Mouse (Mus musculus): Measurements from ENCODE around the gene Cdk17.

Gene Cdk17

DNA sequence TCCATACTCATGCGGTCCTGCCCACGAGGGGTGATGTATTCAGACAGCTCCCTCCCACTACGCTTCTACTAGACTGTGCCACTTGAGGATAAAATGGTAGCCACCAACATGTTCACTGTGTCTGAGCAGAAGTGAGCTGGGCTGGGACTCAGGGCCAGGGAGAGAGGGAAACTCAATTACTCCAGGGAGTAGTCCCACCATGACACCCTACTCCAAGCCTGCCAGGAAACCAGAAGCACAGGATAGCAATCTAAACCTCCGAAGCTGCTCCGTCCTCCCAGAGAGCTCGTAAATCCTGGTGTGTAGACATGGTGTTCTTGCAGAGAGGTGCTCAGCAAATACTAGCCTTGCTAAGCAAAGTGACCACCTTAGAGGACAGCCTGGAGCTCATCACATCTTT lies 92.5 kb downstream of the Cdk17 start:
- DNase-seq (ENCODE audit: extremely low read depth, low read depth, low spot score) = no peak

- no peak for DNase-seq (ENCODE audit: extremely low read depth, low read depth, low spot score)
Observed at GRCm38 (mm10) chr10:93255294-93255693, 94.6 kb downstream of the Cdk17 start.

- DNase-seq (ENCODE audit: extremely low read depth, low read depth, low spot score) = no peak
Observed at GRCm38 (mm10) chr10:93259826-93260225, 99.2 kb downstream of the Cdk17 start.

DNA sequence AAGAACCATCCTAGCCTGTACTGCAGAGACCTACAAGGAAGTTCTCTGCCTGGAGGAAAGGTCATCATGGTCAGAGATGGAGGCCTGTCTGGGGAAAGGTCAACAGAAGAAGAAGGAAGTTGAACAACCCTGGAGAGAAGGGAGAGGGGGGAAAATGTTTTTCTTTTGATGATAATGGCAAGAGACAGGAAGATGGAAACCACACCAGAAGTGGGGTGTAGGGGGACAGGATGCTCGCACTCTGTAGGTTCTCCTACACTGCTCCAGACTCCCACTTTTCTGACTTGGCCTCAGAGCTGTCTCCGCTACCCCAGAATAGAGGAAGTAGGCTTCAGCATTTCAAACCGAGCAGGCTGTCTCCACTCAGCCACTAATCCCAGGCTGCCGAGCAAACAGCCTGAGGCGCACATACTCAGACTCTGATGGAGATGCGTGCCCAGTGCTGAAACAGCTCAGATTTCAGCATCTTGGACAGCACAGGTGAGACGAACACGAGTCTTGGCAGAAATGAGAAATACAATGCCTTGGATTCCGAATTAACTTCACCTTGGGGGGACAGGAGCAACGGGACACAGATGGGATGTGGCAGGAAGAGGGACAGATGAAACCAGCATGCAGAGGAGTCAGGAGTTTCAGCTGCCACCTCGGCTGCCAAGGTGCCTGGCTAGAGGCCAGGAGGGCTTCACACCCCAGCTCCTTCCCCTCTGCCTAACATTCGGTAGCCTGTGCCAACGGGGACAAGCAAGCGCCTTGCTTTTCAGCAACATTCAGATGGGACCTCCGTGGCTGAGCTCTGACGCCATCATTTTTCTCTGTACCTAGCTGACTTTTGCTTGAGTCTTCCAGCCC lies 100.7 kb downstream of the Cdk17 start:
- no peak for DNase-seq (ENCODE audit: extremely low read depth, low read depth, low spot score)

GRCm38 (mm10) chr10:93261981-93262499 lies 101.4 kb downstream of the Cdk17 start:
- no peak for DNase-seq (ENCODE audit: extremely low read depth, low read depth, low spot score)

DNA sequence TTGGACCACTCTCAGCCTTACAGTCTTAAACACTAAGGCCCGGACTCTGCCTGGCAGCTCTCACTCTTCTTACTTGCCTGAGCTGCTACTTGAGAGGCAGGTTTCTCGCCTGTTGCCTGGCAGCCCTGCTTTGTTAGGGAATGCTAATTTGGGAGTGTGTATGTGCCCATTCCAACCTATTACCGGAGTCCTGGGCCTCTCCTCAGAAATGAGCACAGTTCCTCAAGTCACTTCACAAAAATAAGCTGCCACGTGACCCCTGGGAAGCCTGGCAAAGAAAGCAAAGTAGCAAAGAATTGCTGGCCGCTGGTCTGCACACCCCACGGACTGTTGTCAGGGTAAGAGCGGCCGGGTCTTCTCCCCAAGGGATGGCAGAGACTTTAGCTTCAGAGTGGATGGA lies 102.8 kb downstream of the Cdk17 start:
- no peak for DNase-seq (ENCODE audit: extremely low read depth, low read depth, low spot score)

DNA sequence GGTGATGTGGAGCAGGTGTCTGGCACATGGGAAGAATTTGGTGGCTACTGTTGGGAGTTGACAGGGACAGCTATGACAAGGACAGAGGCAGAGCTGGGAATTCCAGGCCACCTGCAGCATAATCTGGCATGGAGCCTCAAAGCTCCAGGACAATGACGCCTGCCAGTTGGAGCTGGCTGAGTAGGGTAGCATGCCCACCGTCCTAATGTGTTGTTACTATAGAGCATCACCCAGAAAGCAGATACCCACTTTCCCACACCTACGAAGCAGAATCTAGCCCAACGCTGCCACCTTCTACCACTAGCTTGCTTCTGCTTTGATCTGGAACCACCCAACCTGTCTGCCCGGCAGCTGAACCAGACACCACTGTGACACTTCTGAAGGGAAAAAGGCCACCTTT lies 103.3 kb downstream of the Cdk17 start:
- DNase-seq (ENCODE audit: extremely low read depth, low read depth, low spot score) = no peak

DNA sequence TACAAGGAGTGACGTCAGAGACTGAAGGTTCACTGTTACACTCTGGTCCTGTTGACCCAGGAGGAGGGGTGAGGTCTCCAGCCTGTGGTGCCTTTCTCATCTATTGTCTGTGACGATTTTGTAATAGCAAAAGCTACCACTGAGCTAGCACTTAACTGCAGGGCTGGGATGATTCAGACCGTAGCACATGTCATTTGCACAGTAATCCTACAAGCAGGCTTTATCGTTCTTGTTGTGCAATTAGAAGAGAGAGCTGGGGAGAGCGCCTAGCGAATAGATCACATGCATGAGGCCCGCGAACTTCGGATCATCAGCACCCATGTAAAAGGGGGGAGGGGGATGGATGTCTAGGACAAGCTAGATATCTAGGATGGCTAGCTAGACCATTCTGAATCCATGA lies 105.2 kb downstream of the Cdk17 start:
- no peak for DNase-seq (ENCODE audit: extremely low read depth, low read depth, low spot score)

DNA sequence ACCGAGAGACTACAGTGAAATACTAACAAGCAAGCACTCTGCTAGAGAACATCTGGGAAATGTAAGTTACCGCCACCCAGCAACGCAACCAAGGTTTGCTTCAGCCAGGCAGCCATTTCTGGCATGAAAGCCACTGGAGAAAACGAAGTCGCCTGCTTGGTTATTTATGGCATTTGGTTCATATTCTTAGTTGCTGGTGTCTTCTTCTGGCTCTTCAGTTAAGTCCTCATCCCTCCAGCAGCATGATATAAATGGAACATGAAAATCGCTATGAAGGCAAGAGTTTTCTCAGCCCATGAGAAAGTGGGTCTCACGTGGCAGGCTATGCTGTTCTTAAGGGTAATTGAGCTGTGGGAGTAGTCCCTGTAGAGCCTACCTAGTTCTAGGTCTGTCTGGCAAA lies 105.8 kb downstream of the Cdk17 start:
- no peak for DNase-seq (ENCODE audit: extremely low read depth, low read depth, low spot score)

- no peak for DNase-seq (ENCODE audit: extremely low read depth, low read depth, low spot score)
Observed at GRCm38 (mm10) chr10:93267509-93267908, 106.8 kb downstream of the Cdk17 start.

DNA sequence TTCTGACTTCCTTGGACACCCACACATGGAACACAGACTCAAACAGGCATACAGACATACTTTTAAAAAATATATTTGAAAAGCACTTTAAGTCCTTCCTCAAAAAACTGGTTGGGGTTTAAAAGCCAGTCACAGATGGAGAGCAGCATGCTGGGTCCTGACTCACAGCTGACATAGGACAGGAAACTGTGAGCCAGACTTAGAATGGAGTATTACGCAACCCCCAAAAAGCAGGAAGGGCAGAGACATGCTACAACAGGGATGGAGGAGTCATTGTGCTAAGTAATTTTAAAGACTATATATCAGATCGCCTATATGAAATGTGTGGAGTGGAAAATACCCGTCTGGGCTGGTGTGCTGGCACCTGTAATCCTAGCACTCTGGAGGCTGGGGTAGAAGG lies 107.7 kb downstream of the Cdk17 start:
- DNase-seq (ENCODE audit: extremely low read depth, low read depth, low spot score) = no peak

DNA sequence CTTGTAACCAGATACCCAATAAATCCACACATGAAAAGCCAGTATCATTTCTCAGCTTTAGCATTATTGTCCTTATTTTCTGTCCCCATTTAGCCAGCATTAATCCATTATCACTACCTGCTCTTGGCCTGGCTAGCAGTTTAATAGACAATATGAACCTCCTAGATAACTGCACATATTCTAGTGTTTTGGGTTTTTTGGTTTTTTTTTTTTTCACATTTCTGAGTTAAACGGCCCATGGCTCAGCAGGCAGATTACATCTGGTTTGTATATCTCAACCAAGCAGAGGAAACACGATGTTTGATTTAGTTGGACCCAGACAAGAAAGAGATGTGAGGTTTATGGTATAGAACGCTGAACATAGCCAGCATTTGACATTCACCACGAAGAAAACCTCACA lies 109.1 kb downstream of the Cdk17 start:
- DNase-seq (ENCODE audit: extremely low read depth, low read depth, low spot score) = no peak

DNA sequence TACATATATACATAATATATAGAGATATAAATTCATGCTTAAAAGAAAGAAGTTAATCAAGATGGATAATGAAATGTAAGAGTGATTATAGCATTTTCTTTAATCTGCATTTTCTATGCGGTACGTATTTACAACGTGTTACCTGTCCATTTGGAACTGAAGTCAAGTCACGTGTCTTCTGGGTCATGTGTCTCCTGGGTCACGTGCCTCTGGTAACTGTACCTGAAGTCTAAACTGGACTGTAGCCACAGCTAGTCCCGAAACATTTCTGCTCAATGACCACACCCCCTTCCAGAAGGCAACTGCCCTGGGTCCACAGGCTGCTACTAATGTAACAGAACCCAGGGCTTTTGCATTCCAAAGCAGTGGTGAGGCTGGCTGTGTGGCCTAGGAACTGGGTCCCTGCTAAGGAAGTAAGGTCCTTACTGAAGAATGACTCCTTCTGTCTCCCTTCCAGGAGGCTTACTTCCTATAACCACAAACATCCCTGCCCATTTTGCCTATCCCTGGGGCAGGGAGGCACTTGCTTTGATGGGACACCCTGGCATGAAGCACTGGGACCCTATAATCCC lies 110.3 kb downstream of the Cdk17 start:
- no peak for DNase-seq (ENCODE audit: extremely low read depth, low read depth, low spot score)

GRCm38 (mm10) chr10:93271831-93272230 lies 111.2 kb downstream of the Cdk17 start:
- no peak for DNase-seq (ENCODE audit: extremely low read depth, low read depth, low spot score)

DNA sequence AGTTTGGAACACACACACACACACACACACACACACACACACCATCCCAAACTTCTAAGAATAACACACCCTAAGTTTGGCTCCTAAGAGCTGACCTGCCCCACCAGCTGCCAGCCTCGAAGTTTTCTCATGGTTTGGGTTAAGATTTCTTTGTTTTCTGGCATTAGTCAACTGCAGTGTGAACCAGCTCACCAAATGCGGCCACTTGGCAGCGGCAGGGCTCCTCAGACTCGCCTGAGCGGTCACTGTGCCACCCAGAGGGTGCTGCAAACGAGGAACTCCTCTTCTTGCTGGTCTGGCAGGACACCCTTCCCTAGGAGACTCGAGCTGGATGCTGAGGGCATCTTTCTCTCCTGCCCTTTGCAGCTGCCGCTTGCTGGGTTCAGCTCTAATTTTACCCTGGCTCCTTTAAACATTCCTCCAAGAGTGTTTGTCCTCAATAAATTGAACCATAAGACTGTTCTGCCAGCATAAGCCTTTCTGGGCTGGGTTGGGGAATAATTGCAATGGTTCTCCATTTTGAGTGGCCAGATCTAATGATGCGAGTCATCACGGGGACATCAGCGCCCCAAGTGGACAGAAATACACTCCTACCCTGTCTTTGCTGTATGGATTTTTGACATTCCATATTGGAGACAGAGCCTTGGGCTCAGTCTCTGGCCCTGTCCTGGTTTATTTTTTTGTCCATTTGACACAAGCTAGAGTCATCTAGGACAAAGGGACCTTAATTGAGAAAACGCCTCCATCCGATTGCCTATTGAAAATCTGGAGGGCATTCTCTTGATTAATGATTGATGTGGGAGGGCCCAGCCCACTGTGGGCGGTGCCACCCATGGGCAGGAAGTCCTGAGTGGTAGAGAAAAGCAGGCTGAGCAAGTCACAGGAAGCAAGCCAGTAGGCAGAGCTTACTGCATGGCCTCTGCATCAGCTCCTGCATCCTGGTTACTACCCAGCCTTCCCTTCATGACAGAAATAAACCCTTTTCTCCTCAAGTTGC lies 112.6 kb downstream of the Cdk17 start:
- no peak for DNase-seq (ENCODE audit: extremely low read depth, low read depth, low spot score)

GRCm38 (mm10) chr10:93274277-93274696 lies 113.6 kb downstream of the Cdk17 start:
- DNase-seq (ENCODE audit: extremely low read depth, low read depth, low spot score) = no peak

DNA sequence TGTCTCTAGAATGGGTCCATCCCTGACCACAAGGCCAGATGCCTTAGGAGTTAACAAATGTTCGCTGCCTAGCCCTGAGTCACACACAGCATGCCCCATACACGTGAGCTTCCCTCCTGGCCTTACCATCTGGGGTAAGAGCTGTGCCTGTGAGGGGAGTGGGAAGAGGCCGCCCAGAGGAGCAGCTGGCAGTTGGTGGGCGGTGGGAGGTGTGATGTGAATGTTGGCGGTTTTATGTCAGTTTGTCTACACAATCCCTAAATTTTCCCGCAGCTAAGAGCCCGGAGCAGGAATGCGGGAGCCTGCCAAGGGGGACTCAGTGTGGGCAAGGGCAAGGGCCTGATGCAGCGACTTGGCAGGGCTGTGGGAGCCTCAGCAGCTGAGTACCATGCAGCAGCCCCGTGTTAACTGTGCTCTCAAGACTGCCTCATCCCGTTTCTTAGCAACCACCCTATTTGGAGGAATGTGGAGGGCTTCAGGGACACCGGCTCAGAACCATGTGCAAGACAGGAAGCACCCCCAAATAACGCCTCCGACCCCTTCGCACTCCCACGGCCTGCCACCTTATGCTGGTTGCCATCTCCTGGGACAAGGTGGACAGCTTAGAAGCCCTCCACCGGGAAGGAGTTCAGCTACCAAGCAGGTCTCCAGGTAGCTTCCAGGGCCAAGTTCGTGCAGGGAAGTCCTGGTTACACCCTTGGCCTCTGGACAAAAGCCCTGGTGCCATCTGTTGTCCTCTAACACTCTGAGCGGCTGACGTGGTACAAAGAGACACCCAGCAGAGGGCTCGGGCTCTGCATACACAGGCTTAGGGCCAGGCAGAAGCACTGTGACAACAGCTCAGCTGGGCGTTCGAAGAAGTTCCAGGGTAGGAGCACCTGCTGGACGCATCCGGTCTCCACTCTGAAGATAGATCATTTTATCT lies 114.8 kb downstream of the Cdk17 start:
- no peak for DNase-seq (ENCODE audit: extremely low read depth, low read depth, low spot score)

DNA sequence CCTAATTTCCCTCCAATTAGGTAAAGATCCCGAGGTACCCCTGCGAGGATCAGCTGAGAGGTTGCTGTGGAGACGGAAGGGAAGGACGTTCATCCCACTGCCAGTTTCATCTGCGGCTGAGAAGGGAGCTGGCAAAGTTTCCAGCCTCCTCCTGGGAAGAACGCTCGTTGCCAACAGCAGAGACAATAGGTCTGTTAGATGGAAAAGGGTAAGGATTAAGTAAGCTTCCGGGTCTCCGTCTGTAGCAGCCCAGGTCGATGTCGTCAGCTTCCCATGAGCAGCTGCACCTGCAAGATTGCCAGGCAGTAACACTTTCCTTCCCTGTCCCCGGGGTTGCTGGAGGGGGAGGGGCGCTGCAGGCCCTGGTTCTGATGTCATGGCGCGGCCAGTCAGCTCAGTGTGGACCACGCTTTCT lies 115.7 kb downstream of the Cdk17 start:
- no peak for DNase-seq (ENCODE audit: extremely low read depth, low read depth, low spot score)

GRCm38 (mm10) chr10:93276857-93277256 lies 116.2 kb downstream of the Cdk17 start:
- no peak for DNase-seq (ENCODE audit: extremely low read depth, low read depth, low spot score)

DNA sequence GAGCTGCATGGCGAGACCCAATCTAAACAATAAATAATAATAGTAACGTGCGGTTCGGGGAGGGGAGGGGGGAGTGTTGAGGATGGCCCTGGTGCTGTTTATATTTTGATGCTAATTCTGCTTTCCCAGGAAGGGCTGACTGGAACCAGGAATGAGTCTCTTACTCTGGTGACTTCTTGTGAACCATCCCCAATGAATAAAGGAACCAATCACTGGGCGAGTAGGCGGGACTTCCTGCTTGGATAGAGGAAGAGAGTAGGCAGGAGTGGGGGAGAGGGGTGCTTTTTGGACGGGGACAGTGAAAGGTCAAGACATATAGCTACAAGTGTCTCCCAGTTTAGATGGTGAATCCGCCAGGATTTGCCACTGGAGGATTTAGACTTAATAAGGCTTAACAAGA lies 117.7 kb downstream of the Cdk17 start:
- no peak for DNase-seq (ENCODE audit: extremely low read depth, low read depth, low spot score)

Measured in fat pad, adult 2 months (tissue).